Mouse (Mus musculus) central nervous system, embryonic 14 days (tissue): ENCODE measurements around the gene Sva. TPM values are rescaled to one million over a fixed set of nuclear protein-coding genes. Genes with fewer than 3 reads are reported as not detected.

ENCODE experiments used
- polyA plus RNA-seq: library from polyadenylated mRNA; depleted of rRNA; stranded (reverse); fragments of >200 nt; gene quantifications from 2 replicates; pipeline ENCODE4 v1.2.3, GENCODE M21; 2012; rRNA removed

Sva gene
- polyA plus RNA-seq: not detected in 2 replicates

DNA sequence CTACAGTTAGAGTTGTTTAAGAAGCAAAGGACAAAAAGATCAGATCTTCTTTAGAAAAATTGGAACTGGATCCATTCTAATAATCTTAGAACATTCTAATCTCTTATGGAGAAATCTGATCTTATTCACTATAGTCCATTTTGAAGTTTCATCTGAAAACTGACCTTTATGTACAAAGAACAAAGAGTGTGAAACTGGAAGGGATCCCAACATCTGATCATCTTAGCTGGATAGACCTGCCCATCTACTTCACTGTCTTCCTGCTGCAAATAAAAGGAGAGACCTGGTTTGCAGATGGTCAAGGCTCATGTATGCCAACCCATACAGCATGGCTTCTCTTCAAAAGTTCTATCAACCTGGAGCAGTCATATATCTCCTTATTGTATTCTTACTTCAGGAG, at the start of gene Sva:
Sva (plus strand) TSS at position 301 of the 400 bp plus-strand sequence.

Other genes starting within 250 kb of the Sva start
- not detected in 2 replicates for gene Pip, start 190.9 kb upstream of the Sva start, polyA plus RNA-seq
- gene Sval2, start 185.4 kb upstream of the Sva start, polyA plus RNA-seq: not detected in 2 replicates
- gene Sval1, start 86.8 kb upstream of the Sva start, polyA plus RNA-seq: not detected in 2 replicates
- not detected in 2 replicates for gene Sval3, start 70.3 kb upstream of the Sva start, polyA plus RNA-seq
- not detected in 2 replicates for gene Tas2r139, start 102.5 kb downstream of the Sva start, polyA plus RNA-seq
- gene Tas2r144, start 176.9 kb downstream of the Sva start, polyA plus RNA-seq: not detected in 2 replicates
- 10.6 and 11.0 TPM in 2 replicates for gene Gstk1, start 207.5 kb downstream of the Sva start, polyA plus RNA-seq
- gene Tmem139, start 223.6 kb downstream of the Sva start, polyA plus RNA-seq: 0.16 and 0.34 TPM in 2 replicates
- gene Casp2, start 226.6 kb downstream of the Sva start, polyA plus RNA-seq: 84.5 and 96.7 TPM in 2 replicates
- 10.5 and 11.9 TPM in 2 replicates for gene Clcn1, start 248.3 kb downstream of the Sva start, polyA plus RNA-seq